Mouse (Mus musculus) stomach, postnatal 0 days (tissue): ENCODE results near the gene Krtap8-1. TPM values are rescaled to one million over a fixed set of nuclear protein-coding genes. Genes with fewer than 3 reads are reported as not detected.
A peak's percentile ranks its signal among the peaks of the same experiment; 100 is the strongest.

ENCODE experiments used
- ATAC-seq: fragments of 200-750 bp; cut with Nextera tagmentation; 2 replicates; pipeline ENCODE4 v1.8.0; 2017; ENCODE audit not compliant: low FRiP score, low TSS enrichment
- DNase-seq: peaks from one replicate; pipeline ENCODE4 v3.0.0-alpha.2; 2016; ENCODE audit warnings: low spot score
- H3K27ac ChIP-seq: fragments of 300-500 bp; sonication (generic); replicated peaks from 2 replicates; pipeline ENCODE4 v1.5.1; 2014; ENCODE audit warnings: mild to moderate bottlenecking, control low read depth
- H3K27me3 ChIP-seq: fragments of 300-500 bp; sonication (generic); 2 replicates; pipeline ENCODE4 v1.6.1; 2014; ENCODE audit warnings: low read length; ENCODE audit not compliant: control insufficient read depth, insufficient read depth
- H3K36me3 ChIP-seq: fragments of 300-500 bp; sonication (generic); 2 replicates; pipeline ENCODE4 v1.6.1; 2014; ENCODE audit warnings: low read length, mixed read lengths; ENCODE audit not compliant: control insufficient read depth, insufficient read depth
- H3K4me1 ChIP-seq: fragments of 300-500 bp; sonication (generic); replicated peaks from 2 replicates; pipeline ENCODE4 v1.6.1; 2014; ENCODE audit warnings: antibody characterized with exemption; ENCODE audit not compliant: control insufficient read depth, insufficient read depth
- H3K4me2 ChIP-seq: fragments of 300-500 bp; sonication (generic); replicated peaks from 2 replicates; pipeline ENCODE4 v1.6.1; 2014; ENCODE audit warnings: low read depth, mild to moderate bottlenecking, control low read depth, moderate library complexity
- H3K4me3 ChIP-seq: fragments of 300-500 bp; sonication (generic); 2 replicates; pipeline ENCODE4 v1.5.1; 2014; ENCODE audit warnings: low read depth, low read length, control low read depth
- H3K9ac ChIP-seq: fragments of 300-500 bp; sonication (generic); 2 replicates; pipeline ENCODE4 v1.6.1; 2014; ENCODE audit warnings: mild to moderate bottlenecking, low read length, control low read depth, mixed read lengths
- H3K9me3 ChIP-seq: fragments of 300-500 bp; sonication (generic); 2 replicates; pipeline ENCODE4 v1.6.1; 2016; ENCODE audit warnings: low read length; ENCODE audit not compliant: control insufficient read depth
- CTCF ChIP-seq: IDR thresholded peaks from 2 replicates; pipeline ENCODE4 v1.5.1; 2016; ENCODE audit warnings: antibody characterized with exemption, low read depth, mild to moderate bottlenecking, moderate library complexity
- EP300 ChIP-seq: optimal IDR thresholded peaks from 2 replicates; pipeline ENCODE3; 2016; ENCODE audit warnings: antibody characterized with exemption
- WGBS: fragments of 180-500 bp; shearing (Covaris S2); extraction: QIAGEN DNeasy Blood & Tissue Kit; methylation state at CpG from one replicate; pipeline ENCODE4 v1.1.7; 2014; 5-methylcytosine and 5-hydroxymethylcytosine counted together
- polyA plus RNA-seq: library from polyadenylated mRNA; unstranded; fragments of >200 nt; fragmentation: Nextera tagmentation; extraction: Ambion mirVana; gene quantifications from 2 replicates; pipeline ENCODE4 v1.2.1, GENCODE M21; 2015

The Krtap8-1 gene
- polyA plus RNA-seq, 1 experiment from 2014 or later, result not detected

GRCm38 (mm10) chr16:89520091-89520490 lies 32.3 kb upstream of the Krtap8-1 start:
- TF ChIP-seq EP300 (no peak), CTCF (no peak)

GRCm38 (mm10) chr16:89517635-89518034 lies 29.9 kb upstream of the Krtap8-1 start:
- Histone ChIP-seq H3K36me3 (no peaks in the 10 kb centered on the region), H3K4me3 (no peak overlapping the region), H3K4me2 (no peak overlapping the region), H3K9me3 (no peaks in the 10 kb centered on the region), H3K27ac (no peak overlapping the region), H3K27me3 (no peaks in the 10 kb centered on the region), H3K4me1 (no peaks in the 10 kb centered on the region), H3K9ac (no peak overlapping the region)
- DNase-seq (peak; percentile 53), ATAC-seq (no peak)
- TF ChIP-seq CTCF (peak; percentile 77), EP300 (no peak)
- 56% methylated on average over 9 of the region's 9 CpGs for WGBS

More at GRCm38 (mm10) chr16:89520091-89520490, 32.3 kb upstream of the Krtap8-1 start:
- no peak for ATAC-seq
- 76% methylated on average over 6 of the region's 6 CpGs for WGBS
- no peaks in the 10 kb centered on the region for H3K9me3 ChIP-seq
- H3K9ac ChIP-seq, result no peak overlapping the region
- no peaks in the 10 kb centered on the region for H3K27me3 ChIP-seq
- no peak overlapping the region for H3K4me2 ChIP-seq
- H3K27ac ChIP-seq, result no peak overlapping the region
- DNase-seq, result no peak
- H3K4me1 ChIP-seq, result no peaks in the 10 kb centered on the region
- H3K36me3 ChIP-seq, result no peaks in the 10 kb centered on the region
- no peak overlapping the region for H3K4me3 ChIP-seq

DNA sequence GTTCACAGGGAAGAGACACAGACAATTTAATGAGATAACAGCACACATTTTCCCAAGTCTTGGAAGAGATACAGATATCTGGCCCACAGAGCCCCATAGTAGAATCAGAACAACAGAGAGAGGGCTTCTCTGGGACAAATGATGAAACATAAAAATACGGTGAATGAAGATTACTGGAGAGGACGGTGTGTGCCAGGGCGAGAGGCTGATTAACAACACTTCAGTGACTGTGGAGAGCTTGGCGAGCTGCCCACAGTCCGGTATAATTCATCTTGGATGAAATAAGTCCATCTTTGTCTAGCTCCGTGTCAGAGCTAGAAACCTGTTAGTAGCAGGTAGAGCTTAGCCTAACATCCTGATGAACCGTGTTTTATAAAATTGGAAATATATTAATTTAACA lies 25.7 kb upstream of the Krtap8-1 start:
- DNase-seq (no peak), ATAC-seq (no peak)
- H3K36me3 ChIP-seq, result no peaks in the 10 kb centered on the region
- H3K4me2 ChIP-seq, result no peak overlapping the region
- no peaks in the 10 kb centered on the region for H3K9me3 ChIP-seq
- WGBS, result 67% methylated on average over 7 of the region's 7 CpGs
- no peak overlapping the region for H3K9ac ChIP-seq
- no peaks in the 10 kb centered on the region for H3K4me1 ChIP-seq
- no peak overlapping the region for H3K4me3 ChIP-seq
- H3K27ac ChIP-seq, result no peak overlapping the region
- TF ChIP-seq EP300 (no peak), CTCF (no peak)
- H3K27me3 ChIP-seq, result no peaks in the 10 kb centered on the region

DNA sequence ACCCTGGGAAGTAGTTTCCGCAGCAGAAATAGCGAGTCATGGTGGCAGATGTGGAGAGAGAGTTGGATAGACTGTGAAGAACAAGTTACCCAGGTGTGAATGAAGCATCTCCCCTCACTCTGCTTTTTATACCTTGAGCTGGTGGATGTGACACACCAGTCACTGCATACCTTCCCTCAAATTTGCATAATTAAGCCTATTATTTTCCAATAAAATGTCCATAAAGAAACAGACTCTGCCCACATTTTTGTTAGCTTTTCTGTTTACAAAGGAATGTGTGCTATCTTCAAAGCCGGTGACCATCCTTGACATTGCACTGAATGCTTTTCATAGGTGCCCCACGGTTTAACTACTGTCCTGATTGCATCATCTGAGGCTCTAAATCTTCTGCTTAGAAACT lies 20.5 kb upstream of the Krtap8-1 start, which contains the start of gene Krtap7-1:
Gene Krtap7-1, minus strand, starts transcription at position 101 of the 400 bp plus-strand sequence.
- no peaks in the 10 kb centered on the region for H3K9me3 ChIP-seq
- no peaks in the 10 kb centered on the region for H3K4me1 ChIP-seq
- H3K4me2 ChIP-seq, result no peak within 1 kb of the TSS
- no peaks in the 10 kb centered on the region for H3K36me3 ChIP-seq
- no peak for ATAC-seq
- H3K27ac ChIP-seq, result no peak within 1 kb of the TSS
- H3K9ac ChIP-seq, result no peak within 1 kb of the TSS
- H3K27me3 ChIP-seq, result no peaks in the 10 kb centered on the region
- DNase-seq, result no peak
- TF ChIP-seq CTCF (no peak), EP300 (no peak)
- H3K4me3 ChIP-seq, result no peak within 1 kb of the TSS
- 73% methylated on average over 4 of the region's 4 CpGs for WGBS

DNA sequence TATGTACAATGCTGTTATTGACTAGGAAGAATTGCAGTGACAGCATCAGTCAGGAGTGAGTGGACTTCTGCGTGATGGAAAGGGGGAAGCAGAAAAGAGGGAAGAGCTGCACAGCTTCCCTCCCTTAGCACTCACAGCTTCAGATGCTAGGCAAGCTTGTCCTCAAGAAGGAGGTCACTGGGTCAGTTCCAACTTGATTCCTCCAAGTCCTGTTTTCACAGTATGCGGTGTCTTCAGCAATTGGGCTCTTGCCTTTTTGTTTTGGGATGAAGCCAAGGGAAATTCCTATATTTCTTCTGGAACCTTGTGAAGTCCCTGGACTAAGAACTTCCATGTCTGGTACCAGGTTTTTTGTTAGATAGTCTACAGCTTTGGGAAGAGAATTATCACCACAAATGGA lies 15.8 kb upstream of the Krtap8-1 start:
- H3K9ac ChIP-seq, result no peak overlapping the region
- H3K36me3 ChIP-seq, result no peaks in the 10 kb centered on the region
- ATAC-seq (no peak), DNase-seq (no peak)
- no peak overlapping the region for H3K27ac ChIP-seq
- H3K27me3 ChIP-seq, result no peaks in the 10 kb centered on the region
- H3K4me1 ChIP-seq, result no peaks in the 10 kb centered on the region
- H3K4me3 ChIP-seq, result no peak overlapping the region
- 73% methylated on average over 2 of the region's 2 CpGs for WGBS
- no peak overlapping the region for H3K4me2 ChIP-seq
- H3K9me3 ChIP-seq, result no peaks in the 10 kb centered on the region
- no peak for TF ChIP-seq EP300
- TF ChIP-seq CTCF, result no peak

GRCm38 (mm10) chr16:89501870-89502269 lies 14.1 kb upstream of the Krtap8-1 start:
- ATAC-seq (peak; percentile 51), DNase-seq (no peak)
- Histone ChIP-seq H3K4me2 (no peak overlapping the region), H3K9ac (no peak overlapping the region), H3K27ac (no peak overlapping the region), H3K4me1 (no peaks in the 10 kb centered on the region), H3K4me3 (no peak overlapping the region), H3K27me3 (no peaks in the 10 kb centered on the region), H3K9me3 (no peaks in the 10 kb centered on the region), H3K36me3 (no peaks in the 10 kb centered on the region)
- 55% methylated on average over 5 of the region's 5 CpGs for WGBS
- TF ChIP-seq EP300 (no peak), CTCF (no peak)
